Mouse (Mus musculus): ENCODE measurements around the gene Cfi.

The Cfi gene

DNA sequence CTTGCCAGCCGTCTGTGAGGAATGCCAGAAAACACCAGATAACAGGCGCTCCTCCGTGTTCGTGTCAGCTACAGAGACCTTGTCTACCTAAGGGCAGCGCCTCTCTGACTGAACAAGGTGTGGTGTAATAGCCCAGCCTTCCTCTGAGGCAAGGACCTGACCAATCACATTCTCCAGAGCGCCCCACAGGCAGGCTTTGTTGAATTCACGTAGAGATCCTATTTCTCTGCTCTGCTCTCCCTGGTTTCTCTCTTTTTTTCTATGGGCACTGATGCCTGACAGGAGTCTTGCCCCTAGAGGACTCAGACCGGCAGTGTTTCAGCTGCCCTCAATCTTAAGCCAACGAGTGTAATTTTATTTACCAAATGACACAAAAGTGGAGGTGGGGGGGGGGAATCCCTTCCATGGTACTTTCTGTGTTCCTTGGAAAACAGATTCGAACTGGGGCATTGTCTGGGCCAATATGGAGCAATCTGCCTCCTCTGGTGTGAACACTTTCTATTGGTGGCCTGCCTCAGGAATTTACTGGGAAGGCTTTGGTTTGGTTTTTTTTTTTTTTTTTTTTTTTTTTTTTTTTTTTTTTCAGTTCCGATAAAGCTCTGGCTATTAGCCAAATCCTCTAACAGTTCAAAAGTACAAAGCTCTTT, 490 bp downstream of the Cfi start:
- TF ChIP-seq GATA4 (IDR thresholded peaks at IDR 0.05; ENCODE audit: insufficient replicate concordance, low read length): no peak

DNA sequence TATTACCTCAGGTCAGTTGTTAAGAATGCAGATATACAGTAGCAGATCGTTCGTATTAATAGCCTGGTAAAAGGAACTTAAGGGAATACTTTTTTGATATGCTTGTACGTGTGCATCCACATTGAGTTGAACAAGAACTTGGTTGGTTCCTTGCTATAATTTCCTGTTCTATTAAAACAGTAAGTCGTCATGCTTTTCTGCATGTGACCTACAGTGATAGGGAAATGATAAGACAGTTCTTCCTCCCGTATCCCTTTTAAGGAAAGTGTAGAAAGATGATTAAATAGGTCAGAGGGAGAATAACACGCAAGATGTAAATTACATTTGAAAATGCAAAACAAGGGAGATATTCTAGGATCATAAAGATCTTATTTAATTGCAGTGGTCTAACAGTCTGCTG, 1.3 kb downstream of the Cfi start:
- TF ChIP-seq GATA4 (IDR thresholded peaks at IDR 0.05; ENCODE audit: insufficient replicate concordance, low read length): no peak

DNA sequence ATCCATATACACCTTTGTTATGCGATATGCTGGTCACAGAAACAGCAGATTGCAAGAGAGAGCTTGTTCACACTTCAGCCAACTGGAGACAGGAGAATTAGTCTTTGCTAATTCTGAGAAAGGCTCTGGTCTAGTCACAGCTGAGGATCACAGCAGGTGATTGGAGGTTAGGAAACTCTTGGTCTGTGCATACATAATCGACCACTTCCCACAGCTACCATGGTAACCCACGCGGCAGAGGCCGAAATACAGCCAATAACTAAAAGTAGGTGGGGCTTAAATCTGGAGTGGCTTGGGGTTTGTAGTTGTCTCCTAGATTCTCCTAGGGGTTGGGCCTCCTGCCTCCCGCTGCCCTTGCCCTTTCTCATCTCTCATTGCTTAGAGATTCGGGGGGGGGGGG, 2.3 kb downstream of the Cfi start:
- no peak for TF ChIP-seq GATA4 (IDR thresholded peaks at IDR 0.05; ENCODE audit: insufficient replicate concordance, low read length)

DNA sequence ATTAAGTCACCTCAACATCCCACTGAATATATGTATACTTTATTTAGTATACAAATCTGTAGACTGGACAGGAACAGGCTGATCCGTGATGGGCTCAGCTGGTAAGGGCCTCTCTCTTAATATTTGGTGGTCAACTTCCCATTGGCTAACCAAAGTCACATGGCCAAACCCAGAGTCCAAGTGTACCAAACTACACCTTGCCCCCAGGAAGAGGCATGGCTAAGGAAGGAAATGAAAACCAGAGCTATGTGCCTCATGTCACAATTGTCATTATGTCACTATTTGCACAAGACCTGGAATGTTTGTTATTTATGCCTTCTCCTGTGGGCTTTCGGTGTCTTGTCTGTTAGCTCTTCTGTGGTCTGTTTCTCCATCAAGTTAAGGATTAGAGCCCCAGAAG, 10.2 kb downstream of the Cfi start:
- no peak for TF ChIP-seq GATA4 (IDR thresholded peaks at IDR 0.05; ENCODE audit: insufficient replicate concordance, low read length)

DNA sequence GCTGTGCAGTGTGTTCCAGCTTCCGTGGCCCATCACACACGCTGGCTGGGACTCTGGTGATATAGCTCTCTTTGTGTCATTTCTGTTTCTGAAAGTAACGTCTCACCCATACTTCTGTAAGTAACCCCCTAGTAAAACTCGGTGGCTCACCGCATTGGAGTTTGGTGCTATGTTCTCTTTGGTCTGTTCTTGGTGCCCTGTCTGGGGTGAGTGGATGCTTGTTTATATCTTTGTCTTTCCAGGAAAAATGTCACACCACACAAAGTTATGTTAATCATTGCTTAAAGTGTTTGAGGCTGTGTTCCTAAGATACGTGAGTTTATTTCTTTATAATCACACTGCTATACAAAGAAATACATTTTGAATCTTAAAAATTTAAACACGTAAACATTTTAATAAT, 11.2 kb downstream of the Cfi start:
- TF ChIP-seq GATA4 (IDR thresholded peaks at IDR 0.05; ENCODE audit: insufficient replicate concordance, low read length): no peak

DNA sequence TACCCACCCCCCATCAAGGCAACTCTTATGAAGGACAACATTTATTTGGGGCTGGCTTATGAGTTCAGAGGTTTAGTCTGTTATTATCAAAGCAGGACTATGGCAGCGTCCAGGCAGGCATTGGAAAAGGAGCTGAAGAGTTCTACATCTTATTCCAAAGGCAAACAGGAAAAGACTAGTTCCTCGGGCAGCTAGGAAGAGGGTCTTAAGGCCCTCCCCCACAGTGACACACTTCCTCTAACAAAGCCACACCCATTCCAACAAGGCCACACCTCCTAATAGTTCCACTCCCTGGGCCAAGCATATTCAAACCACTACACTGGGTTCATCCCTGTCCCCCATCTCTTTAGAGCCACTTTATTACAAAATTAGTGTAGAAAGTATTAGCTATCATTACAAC, 26.9 kb downstream of the Cfi start:
- TF ChIP-seq GATA4 (IDR thresholded peaks at IDR 0.05; ENCODE audit: insufficient replicate concordance, low read length): no peak

DNA sequence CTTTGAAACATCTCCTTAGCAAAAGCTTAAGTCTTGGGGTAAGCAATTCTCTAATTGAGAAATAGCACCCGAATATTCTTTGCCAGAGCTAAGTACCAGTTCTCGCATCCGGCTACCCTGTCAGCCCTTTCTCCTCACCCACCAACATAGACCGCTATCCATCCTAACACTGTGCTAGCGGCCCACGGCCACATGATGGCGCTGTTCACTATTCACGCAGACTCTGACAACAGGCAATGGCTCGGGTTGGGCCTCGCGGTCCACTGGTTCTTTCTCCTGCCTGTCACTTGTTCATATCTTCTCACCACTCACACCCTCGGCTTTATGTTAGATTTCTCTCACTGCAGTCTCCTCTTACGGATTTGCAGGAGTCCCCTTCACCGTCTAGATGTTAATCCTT, 28.0 kb downstream of the Cfi start:
- no peak for TF ChIP-seq GATA4 (IDR thresholded peaks at IDR 0.05; ENCODE audit: insufficient replicate concordance, low read length)

DNA sequence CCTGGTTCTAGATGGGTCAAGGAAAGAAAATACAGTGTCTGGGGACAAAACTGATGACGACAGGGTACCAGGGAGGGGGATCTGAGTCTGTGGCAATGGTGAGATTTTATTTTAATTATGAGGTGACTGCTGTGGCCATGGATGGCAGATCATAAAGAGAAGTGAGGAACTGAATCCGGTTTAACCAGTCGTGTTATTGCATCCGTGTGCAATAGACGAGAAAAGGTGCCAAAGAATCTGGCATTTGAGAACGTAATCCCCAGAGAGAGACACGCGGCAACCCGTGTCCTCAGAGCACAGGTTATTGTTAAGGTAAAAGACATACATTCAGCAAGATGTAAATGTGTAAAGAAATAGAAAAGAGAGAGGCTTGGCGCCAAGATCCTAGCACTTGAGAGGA, 41.6 kb downstream of the Cfi start:
- TF ChIP-seq GATA4 (IDR thresholded peaks at IDR 0.05; ENCODE audit: insufficient replicate concordance, low read length): no peak

DNA sequence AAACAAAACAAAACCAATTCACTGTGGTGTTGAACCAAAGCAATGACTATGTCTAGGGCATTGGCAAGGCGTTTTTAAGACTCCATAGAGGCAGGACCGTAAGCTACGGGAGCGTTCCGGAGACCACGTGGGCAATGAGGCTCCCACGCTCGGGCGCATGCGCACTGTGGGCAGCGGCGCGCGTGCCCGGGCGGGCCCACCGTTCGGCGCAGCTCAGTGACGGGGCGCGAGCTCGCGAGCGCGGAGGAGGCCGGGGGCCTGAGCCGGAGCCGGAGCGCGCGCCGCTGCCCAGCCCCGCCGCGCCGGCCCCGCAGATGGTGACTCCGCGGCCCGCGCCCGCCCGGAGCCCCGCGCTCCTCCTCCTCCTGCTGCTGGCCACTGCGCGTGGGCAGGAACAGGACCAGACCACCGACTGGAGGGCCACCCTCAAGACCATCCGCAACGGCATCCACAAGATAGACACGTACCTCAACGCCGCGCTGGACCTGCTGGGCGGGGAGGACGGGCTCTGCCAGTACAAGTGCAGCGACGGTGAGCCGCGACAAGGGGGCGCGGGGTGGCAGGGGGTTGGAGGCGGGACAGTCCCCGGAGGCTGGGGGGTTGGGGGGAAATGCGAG, 42.8 kb downstream of the Cfi start, which contains the start of gene Pla2g12a:
Gene Pla2g12a, plus strand, starts transcription at position 202 of the 617 bp plus-strand sequence.
- TF ChIP-seq GATA4 (IDR thresholded peaks at IDR 0.05; ENCODE audit: insufficient replicate concordance, low read length): no peak

DNA sequence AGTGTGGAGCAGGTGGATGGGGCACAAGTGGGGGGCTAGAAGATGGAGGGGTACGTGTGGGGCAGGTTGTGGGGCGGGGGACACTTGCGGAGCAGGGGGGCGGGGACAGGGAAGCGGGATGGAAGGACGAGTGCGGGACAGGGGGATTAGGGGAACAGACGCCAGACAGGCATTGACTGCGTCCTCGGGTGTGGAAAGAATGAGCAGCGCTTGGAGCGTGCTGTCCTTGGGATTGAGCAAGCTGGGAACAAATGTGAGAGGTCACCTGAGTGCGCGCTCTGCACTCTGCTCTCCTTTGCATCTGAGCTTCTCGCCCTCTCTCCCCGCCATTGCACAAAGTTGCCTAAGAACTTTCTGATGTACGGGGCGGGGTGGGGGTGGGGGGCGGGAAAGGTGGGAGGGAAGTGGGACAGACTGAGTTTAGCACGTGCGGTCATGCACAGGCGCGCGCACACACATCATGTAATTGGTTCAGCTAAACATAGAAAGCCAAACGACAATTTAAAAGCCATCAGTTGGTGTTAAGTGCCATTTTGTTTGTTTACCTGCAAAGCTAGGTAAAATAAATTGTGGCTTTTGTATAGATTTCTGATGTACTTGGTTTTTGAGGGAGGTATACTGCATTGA, 43.6 kb downstream of the Cfi start:
- TF ChIP-seq GATA4 (IDR thresholded peaks at IDR 0.05; ENCODE audit: insufficient replicate concordance, low read length): no peak

DNA sequence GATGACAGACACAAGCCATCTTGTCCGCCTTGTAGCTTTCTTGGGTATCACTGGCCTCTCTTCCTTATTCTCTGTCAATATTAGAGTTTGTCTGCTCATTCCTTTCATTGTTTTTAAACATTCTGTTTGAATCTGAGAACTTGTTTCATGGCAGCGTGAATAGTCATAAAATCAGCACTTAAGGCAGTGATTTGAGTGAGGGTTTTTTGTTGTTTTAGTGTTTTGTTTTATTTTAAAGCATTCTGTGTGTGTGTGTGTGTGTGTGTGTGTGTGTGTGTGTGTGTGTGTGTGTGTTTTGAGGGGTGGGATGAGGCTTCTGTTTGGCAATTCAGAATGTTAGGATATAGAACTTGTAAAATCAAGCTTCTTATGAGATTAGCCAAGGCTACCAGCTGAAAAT, 44.2 kb downstream of the Cfi start:
- no peak for TF ChIP-seq GATA4 (IDR thresholded peaks at IDR 0.05; ENCODE audit: insufficient replicate concordance, low read length)

DNA sequence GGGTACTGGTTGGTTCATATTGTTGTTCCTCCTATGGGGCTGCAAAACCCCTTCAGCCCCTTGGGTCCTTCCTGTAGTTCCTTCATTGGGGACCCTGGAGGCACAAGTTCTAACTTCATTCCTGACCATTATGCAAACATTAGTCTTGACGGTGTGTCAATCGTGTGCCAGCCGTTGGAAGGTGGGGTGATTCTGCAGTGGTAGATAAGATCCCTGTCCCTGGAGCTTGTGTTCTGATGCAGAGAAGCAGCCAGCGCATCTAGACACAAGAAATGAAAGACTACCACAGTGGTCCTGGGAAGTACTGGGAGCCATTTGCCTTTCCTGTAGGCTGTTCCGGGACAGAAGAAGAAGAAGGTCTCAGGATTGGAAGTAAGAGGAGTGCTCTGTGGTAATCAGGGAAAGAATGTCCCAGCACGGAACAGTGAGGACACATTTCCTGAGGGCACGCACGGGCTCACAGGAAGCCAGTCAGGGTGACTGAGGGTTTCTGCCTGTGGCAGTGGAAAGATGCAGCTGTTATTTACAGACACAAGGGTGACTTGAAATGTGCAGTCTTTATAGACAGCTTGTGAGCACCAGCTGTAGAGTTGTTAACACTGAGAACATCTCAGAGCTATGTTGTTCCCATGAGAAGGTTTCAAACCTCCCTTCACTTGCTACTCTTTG, 45.4 kb downstream of the Cfi start:
- no peak for TF ChIP-seq GATA4 (IDR thresholded peaks at IDR 0.05; ENCODE audit: insufficient replicate concordance, low read length)

DNA sequence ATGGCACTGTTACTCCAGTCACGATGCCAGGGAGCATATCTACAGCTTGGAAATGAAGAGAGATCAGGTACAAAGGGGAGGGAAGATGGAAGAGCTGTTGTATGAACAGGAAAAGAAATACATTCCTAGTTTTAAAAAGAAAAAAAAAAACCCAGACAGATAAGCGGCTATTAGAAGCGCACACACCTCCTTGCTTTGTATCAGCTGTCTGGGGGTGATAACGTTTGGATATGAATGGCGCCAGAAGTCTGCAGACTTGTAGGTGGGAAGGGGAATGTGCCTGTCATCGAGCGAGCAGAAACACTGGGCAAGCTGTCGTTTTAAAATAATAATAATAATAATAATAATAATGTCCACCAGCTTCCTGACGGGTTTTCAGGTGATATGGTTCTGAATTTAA, 49.9 kb downstream of the Cfi start:
- TF ChIP-seq GATA4 (IDR thresholded peaks at IDR 0.05; ENCODE audit: insufficient replicate concordance, low read length): no peak

DNA sequence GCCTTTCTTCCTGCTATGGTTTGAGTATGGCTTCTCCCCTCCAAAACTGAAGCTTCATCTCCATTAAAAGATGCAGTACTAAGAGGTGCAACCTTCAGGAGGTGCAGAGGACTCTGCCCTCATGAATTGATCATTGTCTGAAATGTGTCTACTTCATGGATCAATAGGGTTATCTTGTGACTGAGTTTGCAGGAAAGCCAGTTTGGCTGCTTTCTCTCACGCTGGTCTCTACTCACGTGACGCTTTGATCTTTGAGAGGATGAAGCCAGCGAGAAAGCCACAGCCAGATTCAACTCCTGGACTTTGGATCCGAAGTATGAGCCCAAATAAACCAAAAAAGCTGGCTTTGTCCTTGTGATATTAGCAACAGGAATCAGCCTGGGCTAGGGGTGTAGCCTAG, 50.7 kb downstream of the Cfi start:
- peak; percentile 69; the same call in 1 of the 2 replicates for TF ChIP-seq GATA4 (IDR thresholded peaks at IDR 0.05; ENCODE audit: insufficient replicate concordance, low read length)

DNA sequence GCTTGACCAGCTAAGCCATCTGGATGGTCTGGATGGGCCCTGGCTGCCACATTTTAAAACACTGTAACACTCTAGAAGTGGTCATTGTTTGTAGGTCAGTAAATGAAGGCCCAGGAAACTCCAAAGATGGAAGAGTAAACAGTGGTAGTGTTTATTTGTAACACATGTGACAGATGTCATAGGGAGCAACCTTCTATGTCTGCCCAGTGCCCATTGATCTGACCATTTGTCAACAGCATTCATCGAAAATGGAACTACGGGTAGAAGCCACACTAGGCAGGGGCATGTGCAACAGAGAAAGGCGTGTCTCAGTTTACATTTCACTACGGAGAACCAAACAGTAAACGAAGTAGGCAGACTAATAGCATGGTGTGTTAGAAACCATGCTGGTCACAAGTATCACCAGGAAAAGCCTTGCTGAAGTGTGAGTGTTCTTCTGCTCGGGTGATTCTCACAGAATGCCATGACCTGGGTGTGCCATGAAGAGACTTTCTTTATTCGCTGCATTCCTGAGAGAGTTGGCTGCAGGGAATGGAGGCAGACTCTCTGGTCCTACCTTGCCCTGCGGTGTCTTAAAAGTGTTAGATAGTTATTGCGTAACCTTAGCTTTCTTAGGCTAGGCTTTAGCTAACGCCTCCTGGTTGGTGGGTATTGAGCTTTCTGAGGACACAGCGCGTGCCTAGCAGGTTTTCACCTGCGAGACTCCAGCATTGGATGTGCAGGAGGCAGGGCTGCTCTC, 52.3 kb downstream of the Cfi start:
- TF ChIP-seq GATA4 (IDR thresholded peaks at IDR 0.05; ENCODE audit: insufficient replicate concordance, low read length): no peak
